Mouse (Mus musculus): ENCODE measurements at regions not wholly inside any gene's neighbourhood (a gene's known extent, or its start where the extent isn't known, plus 50 kb on each side); places are given as distances from the start of the nearest gene placed in this dataset.
A peak's percentile ranks its signal among the peaks of the same experiment; 100 is the strongest.

- DNase-seq (ENCODE audit: low read depth): no peak
These were observed 351.5 kb downstream of the Fut8 start for GRCm38 (mm10) chr12:77589416-77589815.

GRCm38 (mm10) chr12:77594092-77594491, 356.2 kb downstream of the Fut8 start:
- DNase-seq (ENCODE audit: low read depth): no peak

GRCm38 (mm10) chr12:77594657-77595056, 356.7 kb downstream of the Fut8 start:
- DNase-seq (ENCODE audit: low read depth): no peak

GRCm38 (mm10) chr12:77595821-77596220, 357.9 kb downstream of the Fut8 start:
- no peak for DNase-seq (ENCODE audit: low read depth)

GRCm38 (mm10) chr12:77596676-77597075, 358.8 kb downstream of the Fut8 start:
- no peak for DNase-seq (ENCODE audit: low read depth)

GRCm38 (mm10) chr12:77597627-77598333, 359.9 kb downstream of the Fut8 start:
- DNase-seq (ENCODE audit: low read depth): no peak

GRCm38 (mm10) chr12:77598334-77598715, 360.4 kb downstream of the Fut8 start:
- no peak for DNase-seq (ENCODE audit: low read depth)

GRCm38 (mm10) chr12:77599391-77599790, 361.5 kb downstream of the Fut8 start:
- DNase-seq (ENCODE audit: low read depth): no peak

- no peak for DNase-seq (ENCODE audit: low read depth)
These were observed 366.0 kb downstream of the Fut8 start for GRCm38 (mm10) chr12:77603832-77604501.

- DNase-seq (ENCODE audit: low read depth): no peak
These were observed 379.6 kb downstream of the Fut8 start for GRCm38 (mm10) chr12:77617552-77617951.

GRCm38 (mm10) chr12:77622243-77622642, 384.3 kb downstream of the Fut8 start:
- DNase-seq (ENCODE audit: low read depth): no peak

- peak; percentile 7 for DNase-seq (ENCODE audit: low read depth)
These were observed 386.4 kb downstream of the Fut8 start for GRCm38 (mm10) chr12:77624323-77624722.

GRCm38 (mm10) chr12:77628358-77628850, 390.5 kb downstream of the Fut8 start:
- no peak for DNase-seq (ENCODE audit: low read depth)

- no peak for DNase-seq (ENCODE audit: low read depth)
These were observed 396.2 kb downstream of the Fut8 start for GRCm38 (mm10) chr12:77633981-77634650.

GRCm38 (mm10) chr12:77638266-77638665, 400.3 kb downstream of the Fut8 start:
- DNase-seq (ENCODE audit: low read depth): no peak

GRCm38 (mm10) chr12:77642336-77642735, 404.4 kb downstream of the Fut8 start:
- DNase-seq (ENCODE audit: low read depth): no peak

- no peak for DNase-seq (ENCODE audit: low read depth)
These were observed 409.9 kb downstream of the Fut8 start for GRCm38 (mm10) chr12:77647841-77648240.

- DNase-seq (ENCODE audit: low read depth): no peak
These were observed 416.4 kb downstream of the Fut8 start for GRCm38 (mm10) chr12:77654282-77654681.

GRCm38 (mm10) chr12:77657060-77657459, 419.1 kb downstream of the Fut8 start:
- DNase-seq (ENCODE audit: low read depth): no peak

GRCm38 (mm10) chr12:77657878-77658277, 420.0 kb downstream of the Fut8 start:
- DNase-seq (ENCODE audit: low read depth): no peak

GRCm38 (mm10) chr12:77663180-77663579, 425.3 kb downstream of the Fut8 start:
- no peak for DNase-seq (ENCODE audit: low read depth)

- no peak for DNase-seq (ENCODE audit: low read depth)
These were observed 425.9 kb downstream of the Fut8 start for GRCm38 (mm10) chr12:77663665-77664374.
